Mouse (Mus musculus) hindbrain, embryonic 12.5 days (tissue): ENCODE data around the gene Uap1. TPM values are rescaled to one million over a fixed set of nuclear protein-coding genes. Genes with fewer than 3 reads are reported as not detected.
"Not testable (repeated sequence)": the region's sequence is repeated elsewhere in the genome, so short reads cannot be mapped to it uniquely, and the experiment has no call there.

Experiments
- ATAC-seq: fragments of 200-750 bp; cut with Nextera tagmentation; 2 replicates; pipeline ENCODE4 v1.8.0; 2017; ENCODE audit warnings: moderate TSS enrichment; ENCODE audit not compliant: low FRiP score
- H3K27ac ChIP-seq: fragments of 300-500 bp; sonication (generic); 2 replicates; pipeline ENCODE4 v1.5.1; 2016; ENCODE audit warnings: mild to moderate bottlenecking
- H3K27me3 ChIP-seq: fragments of 300-500 bp; sonication (generic); 2 replicates; pipeline ENCODE4 v1.6.1; 2016; ENCODE audit warnings: mild to moderate bottlenecking
- H3K36me3 ChIP-seq: fragments of 300-500 bp; sonication (generic); 2 replicates; pipeline ENCODE4 v1.6.1; 2016; ENCODE audit warnings: mild to moderate bottlenecking
- H3K4me1 ChIP-seq: fragments of 300-500 bp; sonication (generic); 2 replicates; pipeline ENCODE4 v1.6.1; 2016
- H3K4me2 ChIP-seq: fragments of 300-500 bp; sonication (generic); replicated peaks from 2 replicates; pipeline ENCODE4 v1.6.1; 2016; ENCODE audit warnings: mild to moderate bottlenecking
- H3K4me3 ChIP-seq: fragments of 300-500 bp; sonication (generic); 2 replicates; pipeline ENCODE4 v1.5.1; 2016; ENCODE audit warnings: mild to moderate bottlenecking
- H3K9ac ChIP-seq: fragments of 300-500 bp; sonication (generic); 2 replicates; pipeline ENCODE4 v1.6.1; 2016; ENCODE audit warnings: mild to moderate bottlenecking, moderate library complexity
- H3K9me3 ChIP-seq: fragments of 300-500 bp; sonication (generic); replicated peaks from 2 replicates; pipeline ENCODE4 v1.6.1; 2016; ENCODE audit warnings: mild to moderate bottlenecking
- WGBS: fragments of 180-500 bp; shearing (Covaris S2); methylation state at CpG from one replicate; pipeline ENCODE4 v1.1.7; 2016; 5-methylcytosine and 5-hydroxymethylcytosine counted together
- polyA plus RNA-seq: library from polyadenylated mRNA; unstranded; fragments of >200 nt; fragmentation: Nextera tagmentation; extraction: Ambion mirVana; gene quantifications from 2 replicates; pipeline ENCODE4 v1.2.1, GENCODE M21; 2016

Uap1 gene
- polyA plus RNA-seq, 1 experiment from 2014 or later, result 67.8 TPM

DNA sequence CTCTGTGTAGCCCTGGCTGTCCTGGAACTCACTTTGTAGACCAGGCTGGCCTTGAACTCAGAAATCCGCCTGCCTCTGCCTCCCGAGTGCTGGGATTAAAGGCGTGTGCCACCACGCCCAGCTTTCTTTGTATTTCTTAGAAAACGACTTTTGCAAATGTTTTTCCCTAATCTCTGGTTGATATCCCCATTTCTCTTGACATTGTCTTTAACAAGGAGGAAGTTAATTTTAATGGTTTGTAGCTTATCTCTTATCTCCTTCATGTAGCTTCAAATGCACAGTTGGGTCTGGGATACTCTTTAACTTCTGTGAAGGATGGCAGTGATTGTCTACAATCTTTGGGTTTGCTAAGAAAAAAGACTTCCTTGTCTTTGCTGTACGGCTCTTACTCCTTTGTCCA, 71.9 kb downstream of the Uap1 start:
- H3K36me3 ChIP-seq, H3K9ac ChIP-seq, ATAC-seq, H3K9me3 ChIP-seq, H3K4me2 ChIP-seq, H3K27me3 ChIP-seq, H3K4me3 ChIP-seq, H3K4me1 ChIP-seq, H3K27ac ChIP-seq: not testable (repeated sequence)
- 95% methylated on average over 6 of the region's 6 CpGs for WGBS

Other genes with a start within 250 kb of the Uap1 start
- gene Ccdc190, start 246.3 kb downstream of the Uap1 start, polyA plus RNA-seq, result 0.65 and 0.89 TPM in 2 replicates
- 21.9 and 29.4 TPM in 2 replicates for gene Hsd17b7, start 205.7 kb downstream of the Uap1 start, polyA plus RNA-seq
- gene Ddr2, start 64.2 kb downstream of the Uap1 start, polyA plus RNA-seq, result 42.1 and 52.5 TPM in 2 replicates
- 15.3 and 16.3 TPM in 2 replicates for gene Uhmk1, start 40.4 kb upstream of the Uap1 start, polyA plus RNA-seq
- gene Sh2d1b2, start 57.8 kb upstream of the Uap1 start, polyA plus RNA-seq, result not detected in 2 replicates
- gene Sh2d1b1, start 102.4 kb upstream of the Uap1 start, polyA plus RNA-seq, result not detected in 2 replicates
- gene Gm7694, start 131.4 kb upstream of the Uap1 start, polyA plus RNA-seq, result 3.5 and 3.8 TPM in 2 replicates
- gene Spata46, start 133.8 kb upstream of the Uap1 start, polyA plus RNA-seq, result 0.95 and 1.1 TPM in 2 replicates